Mouse (Mus musculus) embryo, embryonic 9.5 days (tissue): ENCODE measurements around the gene Atad2b.
A peak's percentile ranks its signal among the peaks of the same experiment; 100 is the strongest.
"Not testable (repeated sequence)": the region's sequence is repeated elsewhere in the genome, so short reads cannot be mapped to it uniquely, and the experiment has no call there.

Experiments
- DNase-seq: peaks from one replicate; pipeline ENCODE4 v3.0.0-alpha.2; 2017; ENCODE audit errors: extremely low spot score

Gene Atad2b

DNA sequence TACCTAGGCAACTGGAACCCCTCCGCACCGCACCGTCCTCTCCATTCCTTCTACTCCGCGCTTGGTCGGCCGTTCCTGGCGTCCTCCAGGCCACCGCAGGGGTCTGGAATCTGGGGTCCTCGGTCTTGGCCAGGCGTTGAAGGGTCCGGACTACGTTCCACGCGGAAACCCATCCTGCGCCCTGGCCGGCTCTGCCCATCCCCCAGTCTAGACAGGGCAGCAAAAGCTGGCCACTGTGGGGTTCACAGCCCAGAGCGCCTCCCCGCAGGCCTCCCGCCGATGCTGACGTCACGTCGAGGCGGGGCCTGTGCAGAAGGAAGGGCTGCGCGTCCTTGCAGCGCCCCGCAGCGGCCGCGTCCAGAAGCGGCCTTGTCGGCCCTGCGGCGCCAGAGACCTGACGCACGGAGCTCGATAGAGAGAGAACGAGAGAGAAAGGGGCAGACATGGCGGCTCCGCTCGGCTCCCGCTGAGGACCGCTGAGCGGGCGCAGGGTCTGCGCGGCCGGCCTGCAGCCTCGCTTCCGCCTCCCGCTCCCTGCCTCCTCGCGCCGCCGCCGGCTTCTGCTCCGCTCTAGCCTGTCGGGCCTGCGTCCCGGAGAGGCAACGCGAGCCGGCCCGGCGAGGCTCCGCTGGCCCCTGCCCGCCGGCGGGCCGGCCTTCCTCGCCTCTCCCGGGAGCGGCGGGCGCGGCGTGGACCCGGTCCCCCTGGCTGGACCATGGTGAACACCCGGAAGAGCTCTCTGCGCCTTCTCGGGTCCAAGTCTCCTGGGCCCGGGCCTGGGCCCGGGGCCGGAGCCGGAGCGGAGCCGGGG, at the start of gene Atad2b:
TSS of gene Atad2b (plus strand) at position 360 of the 811 bp plus-strand sequence.
- peak; percentile 97 for DNase-seq

DNA sequence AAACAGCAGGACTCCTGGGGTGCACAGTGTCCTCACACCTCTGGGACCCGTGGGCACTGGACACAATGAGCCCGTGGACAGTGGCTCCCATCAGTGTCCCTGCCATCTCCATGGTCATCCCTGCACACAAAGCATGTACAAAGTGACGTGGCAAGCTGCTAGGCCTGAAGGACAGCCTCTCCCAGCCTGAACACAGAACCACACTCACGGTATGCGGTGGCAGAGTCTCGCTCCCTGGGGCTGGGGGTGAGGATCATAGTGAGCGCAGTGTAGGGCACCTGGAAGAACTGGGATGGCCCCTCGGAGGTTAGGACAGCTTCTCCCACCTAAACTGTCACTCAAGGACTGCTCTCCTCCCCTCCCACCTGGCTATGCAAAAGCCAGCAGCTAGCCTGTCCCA, 48.2 kb upstream of the Atad2b start:
- no peak for DNase-seq

DNA sequence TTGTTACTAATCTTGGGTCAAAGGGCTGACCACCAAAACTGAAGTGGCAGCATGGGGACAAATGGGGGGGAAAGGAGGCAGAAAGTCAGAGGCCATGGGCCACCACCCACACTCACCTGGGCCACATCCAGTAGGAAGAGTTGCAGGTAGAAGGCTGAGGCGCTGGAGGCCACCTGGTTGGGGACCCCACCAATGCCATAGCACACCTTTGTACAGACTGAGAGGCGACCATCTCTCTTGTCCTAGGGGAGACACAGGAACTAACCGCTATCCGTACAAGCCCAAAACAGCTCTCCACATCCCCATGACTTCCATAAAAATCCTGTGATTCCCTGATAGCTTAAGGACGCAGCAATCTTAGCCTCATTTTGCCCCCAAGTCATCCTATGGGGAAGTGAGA, 45.9 kb upstream of the Atad2b start:
- DNase-seq = no peak

DNA sequence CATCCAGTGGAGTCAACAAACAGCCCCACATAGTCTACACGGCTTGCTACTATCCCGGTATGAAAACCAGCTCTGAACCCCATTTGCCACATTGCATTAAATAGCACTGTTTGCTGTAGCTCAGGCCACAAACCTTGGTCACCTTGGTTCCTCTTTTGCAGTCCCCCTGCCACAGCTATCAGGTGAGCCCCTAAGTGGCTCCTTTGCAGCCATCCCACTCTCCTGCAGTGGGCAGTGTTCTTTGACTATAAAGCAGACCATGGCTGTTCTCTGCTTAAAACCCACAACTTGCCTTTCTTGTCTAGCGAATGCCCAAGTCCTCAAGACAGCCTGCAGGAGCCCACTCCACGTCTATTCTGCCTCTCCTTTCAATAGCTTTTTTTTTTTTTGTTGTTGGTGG, 44.9 kb upstream of the Atad2b start:
- no peak for DNase-seq

DNA sequence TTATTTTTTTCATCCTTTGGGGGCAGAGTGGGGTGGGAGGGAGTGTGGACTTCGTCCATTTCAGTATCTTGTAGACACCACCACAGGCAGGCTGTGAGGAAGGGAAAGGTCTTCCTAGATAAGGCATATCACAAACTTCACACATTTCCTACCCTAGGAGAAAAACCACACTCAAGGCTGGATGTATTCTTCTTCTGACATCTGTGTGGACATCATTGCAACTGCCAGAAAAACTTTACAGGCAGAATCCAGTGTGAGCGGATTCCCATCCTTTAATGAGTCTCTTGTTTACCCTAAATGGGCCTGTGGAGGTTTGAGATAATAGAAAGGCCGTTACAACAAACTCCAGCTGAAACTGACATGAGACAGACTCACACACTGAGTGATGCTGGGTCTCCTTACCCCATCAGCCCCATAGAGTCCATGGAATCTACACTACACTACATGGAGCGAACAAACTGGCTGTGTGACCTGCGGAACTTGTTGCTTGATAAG, 44.1 kb upstream of the Atad2b start:
- DNase-seq = no peak

GRCm38 (mm10) chr12:4873531-4873930, 43.6 kb upstream of the Atad2b start:
- no peak for DNase-seq

- DNase-seq = peak; percentile 73
These were observed 42.8 kb upstream of the Atad2b start, which contains the start of gene Mfsd2b for GRCm38 (mm10) chr12:4874161-4874927. TSS of gene Mfsd2b (minus strand) at chr12:4874359.

- no peak for DNase-seq
These were observed 41.5 kb upstream of the Atad2b start for GRCm38 (mm10) chr12:4875623-4876022.

DNA sequence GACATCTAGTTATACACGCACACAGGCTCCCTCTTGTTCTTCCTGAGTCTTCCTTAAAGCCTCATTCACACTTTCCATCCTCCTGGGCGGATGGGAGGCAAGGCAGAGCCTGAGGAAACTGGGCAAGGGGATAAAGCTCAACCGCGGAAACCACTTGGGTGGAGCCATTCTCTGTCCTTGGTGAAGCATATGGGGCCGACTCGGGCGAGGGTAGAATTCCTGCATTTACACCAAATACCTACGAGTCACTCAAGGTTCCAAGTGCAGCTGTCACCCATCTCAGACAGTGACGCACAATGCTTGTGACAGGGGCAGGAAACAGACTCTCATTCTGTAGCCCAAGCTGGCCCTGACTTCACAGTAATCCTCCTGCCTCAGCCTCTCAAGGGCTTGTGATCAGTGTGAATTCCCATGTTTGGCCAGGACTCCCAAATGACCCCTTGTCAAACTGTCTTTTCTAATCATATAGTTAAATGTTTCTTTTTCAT, 38.8 kb upstream of the Atad2b start:
- DNase-seq = no peak

DNA sequence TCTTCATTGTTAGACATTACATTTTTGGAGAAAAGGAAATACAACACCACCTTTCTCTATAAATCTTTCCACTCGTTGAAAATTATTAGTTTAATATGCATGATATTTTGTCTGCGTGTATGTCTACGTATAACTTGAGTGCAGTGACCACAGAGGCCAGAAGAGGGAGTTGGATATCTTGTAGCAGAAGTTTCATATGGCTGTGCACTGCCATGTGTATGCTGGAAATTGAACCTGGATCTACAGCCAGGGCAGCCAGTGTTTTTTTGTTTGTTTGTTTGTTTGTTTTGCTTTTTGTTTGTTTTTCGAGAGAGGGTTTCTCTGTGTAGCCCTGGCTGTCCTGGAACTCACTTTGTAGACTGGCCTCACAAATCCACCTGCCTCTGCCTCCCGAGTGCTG, 38.1 kb upstream of the Atad2b start:
- no peak for DNase-seq

DNA sequence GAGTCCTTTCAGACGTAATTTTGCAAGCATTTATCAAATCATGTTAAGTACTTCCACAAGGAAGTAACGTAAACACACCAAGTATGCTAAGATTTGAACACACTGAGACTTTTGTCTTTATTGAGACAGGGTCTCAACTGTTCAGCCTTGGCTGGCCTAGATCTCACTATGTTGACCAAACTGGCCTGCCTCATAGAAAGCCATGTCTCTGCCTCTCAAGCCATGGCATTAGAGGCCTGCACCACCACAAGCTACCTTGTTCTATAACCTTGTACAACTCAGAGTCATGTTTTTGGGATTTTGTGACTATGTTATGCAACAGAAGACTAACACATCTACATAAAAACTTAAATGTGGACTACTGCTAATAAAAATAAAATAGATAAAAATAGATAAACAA, 35.1 kb upstream of the Atad2b start:
- no peak for DNase-seq

GRCm38 (mm10) chr12:4885062-4885461, 32.1 kb upstream of the Atad2b start:
- no peak for DNase-seq

DNA sequence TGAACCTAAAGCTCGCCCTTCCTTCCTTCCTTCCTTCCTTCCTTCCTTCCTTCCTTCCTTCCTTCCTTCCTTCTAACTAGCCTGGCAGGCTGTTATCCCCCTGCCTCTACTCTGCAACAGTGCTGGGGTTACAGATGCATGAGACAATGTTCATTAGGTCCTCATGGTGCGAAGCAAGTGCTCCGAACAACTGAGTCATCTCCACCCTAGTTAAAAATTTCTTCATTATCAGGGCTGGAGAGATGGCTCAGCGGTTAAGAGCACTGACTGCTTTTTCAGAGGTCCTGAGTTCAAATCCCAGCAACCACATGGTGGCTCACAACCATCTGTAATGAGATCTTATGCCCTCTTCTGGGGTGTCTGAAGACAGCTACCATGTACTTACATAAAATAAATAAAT, 30.6 kb upstream of the Atad2b start:
- not testable (repeated sequence) for DNase-seq

GRCm38 (mm10) chr12:4888739-4889138, 28.4 kb upstream of the Atad2b start:
- DNase-seq = no peak

DNA sequence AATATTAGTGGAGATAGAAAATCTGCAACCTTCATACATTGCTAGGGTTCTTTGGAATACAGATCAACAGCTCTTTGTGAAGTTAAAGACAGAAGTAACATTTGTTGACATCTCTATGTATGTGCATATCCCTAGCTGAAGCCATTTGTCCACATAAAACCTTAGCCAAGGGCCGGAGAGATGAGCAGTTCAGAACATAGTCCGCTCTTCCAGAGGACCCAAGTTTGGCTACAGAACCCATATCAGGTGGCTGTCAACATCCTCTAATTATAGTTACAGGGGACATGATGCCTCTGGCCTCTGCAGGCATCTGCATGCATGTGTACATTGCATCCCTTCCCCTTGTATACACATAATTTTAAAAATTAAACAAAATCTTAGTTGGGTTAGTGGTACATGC, 27.9 kb upstream of the Atad2b start:
- no peak for DNase-seq

DNA sequence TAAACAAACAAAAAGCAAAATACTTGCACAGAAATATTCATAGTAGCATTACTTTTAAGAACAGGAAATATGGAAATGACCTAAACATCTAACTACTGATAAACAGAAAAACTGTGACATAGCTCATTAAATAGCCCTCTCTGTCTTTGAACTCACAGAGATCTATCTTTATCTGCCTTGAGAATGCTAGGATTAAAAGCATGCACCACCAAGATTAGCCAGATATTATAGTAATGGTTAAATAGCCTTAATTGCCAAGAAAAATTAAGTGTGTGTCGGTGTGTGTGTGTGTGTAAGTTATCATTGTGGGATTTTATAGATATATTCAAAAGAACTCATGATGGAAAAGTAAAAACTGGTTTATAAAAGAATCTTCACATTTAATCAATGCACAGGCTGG, 27.3 kb upstream of the Atad2b start:
- DNase-seq = no peak

DNA sequence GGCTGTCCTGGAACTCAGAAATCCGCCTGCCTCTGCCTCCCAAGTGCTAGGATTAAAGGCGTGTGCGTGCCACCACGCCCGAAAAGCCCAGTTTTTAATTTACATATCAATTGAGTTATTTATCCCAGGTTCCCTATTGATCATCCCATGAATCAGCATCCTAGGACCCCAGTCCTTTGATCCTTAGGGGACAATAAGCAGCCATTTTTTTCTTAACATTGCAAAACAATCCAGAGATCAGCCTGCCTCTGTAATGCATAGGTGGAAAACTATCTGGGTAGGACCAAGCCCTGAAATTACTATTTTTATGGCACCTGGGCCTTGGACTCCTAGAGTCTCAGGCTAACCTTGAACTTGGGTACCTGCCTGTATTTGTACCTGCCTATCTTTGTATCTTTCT, 19.1 kb upstream of the Atad2b start:
- no peak for DNase-seq

DNA sequence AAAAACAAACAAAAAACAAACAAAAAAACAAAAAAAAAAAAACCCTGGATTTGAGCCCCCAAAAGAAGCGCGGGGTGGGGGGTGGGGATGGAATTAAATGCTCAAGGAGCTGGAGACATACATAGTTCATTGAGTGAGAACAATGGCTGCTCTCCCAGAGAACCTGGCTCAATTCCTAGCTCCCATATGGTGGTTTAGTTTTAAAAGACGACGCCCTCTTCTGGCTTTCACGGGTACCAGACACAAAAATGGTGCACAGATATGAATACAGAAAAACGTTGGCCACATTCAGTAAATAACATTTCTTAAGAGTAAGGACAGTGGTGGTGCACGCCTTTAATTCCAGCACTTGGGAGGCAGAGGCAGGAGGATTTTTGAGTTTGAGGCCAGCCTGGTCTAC, 11.2 kb upstream of the Atad2b start:
- no peak for DNase-seq

- no peak for DNase-seq
These were observed 10.7 kb upstream of the Atad2b start for GRCm38 (mm10) chr12:4906476-4906875.

GRCm38 (mm10) chr12:4906951-4907906, 9.9 kb upstream of the Atad2b start, which contains the start of gene Ubxn2a:
TSS of gene Ubxn2a (minus strand) at chr12:4907705.
- peak; percentile 90 for DNase-seq

DNA sequence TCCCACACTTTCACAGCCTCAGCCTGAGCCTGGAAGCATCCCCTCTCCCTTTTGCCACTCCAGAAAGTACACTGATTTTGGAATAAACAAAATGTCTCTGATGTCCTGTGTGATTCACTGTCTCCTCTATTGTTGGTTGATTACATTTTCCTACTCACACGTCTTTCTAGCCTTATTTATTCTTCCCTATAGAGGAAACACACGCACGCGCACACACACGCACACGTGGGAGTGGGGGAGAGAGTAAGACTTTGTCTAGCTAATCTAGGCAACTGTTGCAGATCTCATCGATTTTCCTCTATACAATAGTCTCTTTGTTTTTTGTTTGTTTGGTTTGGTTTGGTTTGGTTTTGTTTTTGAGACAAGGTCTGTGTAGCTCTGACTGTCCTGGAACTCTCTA, 8.8 kb upstream of the Atad2b start:
- DNase-seq = no peak
